Mouse (Mus musculus) forebrain, embryonic 15.5 days (tissue): Measurements from ENCODE around the gene Amph. TPM values are rescaled to one million over a fixed set of nuclear protein-coding genes. Genes with fewer than 3 reads are reported as not detected.
"Not testable (repeated sequence)": the region's sequence is repeated elsewhere in the genome, so short reads cannot be mapped to it uniquely, and the experiment has no call there.

Source experiments
- ATAC-seq: fragments of 200-750 bp; cut with Nextera tagmentation; replicated peaks from 2 replicates; pipeline ENCODE4 v1.8.0; 2017; ENCODE audit warnings: mild to moderate bottlenecking, moderate TSS enrichment, moderate library complexity
- H3K27ac ChIP-seq: fragments of 300-500 bp; sonication (generic); replicated peaks from 2 replicates; pipeline ENCODE4 v1.5.1; 2015; ENCODE audit warnings: mild to moderate bottlenecking, inconsistent platforms
- H3K27me3 ChIP-seq: fragments of 300-500 bp; sonication (generic); 2 replicates; pipeline ENCODE4 v1.6.1; 2015; ENCODE audit warnings: inconsistent platforms
- H3K36me3 ChIP-seq: fragments of 300-500 bp; sonication (generic); 2 replicates; pipeline ENCODE4 v1.6.1; 2015; ENCODE audit warnings: mild to moderate bottlenecking, inconsistent platforms
- H3K4me1 ChIP-seq: fragments of 300-500 bp; sonication (generic); 2 replicates; pipeline ENCODE4 v1.6.1; 2015; ENCODE audit warnings: inconsistent platforms
- H3K4me2 ChIP-seq: fragments of 300-500 bp; sonication (generic); replicated peaks from 2 replicates; pipeline ENCODE4 v1.6.1; 2015; ENCODE audit warnings: mild to moderate bottlenecking, inconsistent platforms
- H3K4me3 ChIP-seq: fragments of 300-500 bp; sonication (generic); 2 replicates; pipeline ENCODE4 v1.5.1; 2015; ENCODE audit warnings: mild to moderate bottlenecking, inconsistent platforms
- H3K9ac ChIP-seq: fragments of 300-500 bp; sonication (generic); replicated peaks from 2 replicates; pipeline ENCODE4 v1.6.1; 2015; ENCODE audit warnings: mild to moderate bottlenecking, inconsistent platforms
- H3K9me3 ChIP-seq: fragments of 300-500 bp; sonication (generic); 2 replicates; pipeline ENCODE4 v1.6.1; 2016; ENCODE audit warnings: inconsistent platforms
- WGBS: fragments of 180-500 bp; shearing (Covaris S2); methylation state at CpG from one replicate; pipeline ENCODE4 v1.1.7; 2015; ENCODE audit warnings: mixed read lengths; 5-methylcytosine and 5-hydroxymethylcytosine counted together
- polyA plus RNA-seq: library from polyadenylated mRNA; unstranded; fragments of >200 nt; fragmentation: Nextera tagmentation; extraction: Ambion mirVana; gene quantifications from 2 replicates; pipeline ENCODE4 v1.2.1, GENCODE M21; 2015

Amph gene
- 33.9 and 38.2 TPM in 2 replicates for polyA plus RNA-seq

DNA sequence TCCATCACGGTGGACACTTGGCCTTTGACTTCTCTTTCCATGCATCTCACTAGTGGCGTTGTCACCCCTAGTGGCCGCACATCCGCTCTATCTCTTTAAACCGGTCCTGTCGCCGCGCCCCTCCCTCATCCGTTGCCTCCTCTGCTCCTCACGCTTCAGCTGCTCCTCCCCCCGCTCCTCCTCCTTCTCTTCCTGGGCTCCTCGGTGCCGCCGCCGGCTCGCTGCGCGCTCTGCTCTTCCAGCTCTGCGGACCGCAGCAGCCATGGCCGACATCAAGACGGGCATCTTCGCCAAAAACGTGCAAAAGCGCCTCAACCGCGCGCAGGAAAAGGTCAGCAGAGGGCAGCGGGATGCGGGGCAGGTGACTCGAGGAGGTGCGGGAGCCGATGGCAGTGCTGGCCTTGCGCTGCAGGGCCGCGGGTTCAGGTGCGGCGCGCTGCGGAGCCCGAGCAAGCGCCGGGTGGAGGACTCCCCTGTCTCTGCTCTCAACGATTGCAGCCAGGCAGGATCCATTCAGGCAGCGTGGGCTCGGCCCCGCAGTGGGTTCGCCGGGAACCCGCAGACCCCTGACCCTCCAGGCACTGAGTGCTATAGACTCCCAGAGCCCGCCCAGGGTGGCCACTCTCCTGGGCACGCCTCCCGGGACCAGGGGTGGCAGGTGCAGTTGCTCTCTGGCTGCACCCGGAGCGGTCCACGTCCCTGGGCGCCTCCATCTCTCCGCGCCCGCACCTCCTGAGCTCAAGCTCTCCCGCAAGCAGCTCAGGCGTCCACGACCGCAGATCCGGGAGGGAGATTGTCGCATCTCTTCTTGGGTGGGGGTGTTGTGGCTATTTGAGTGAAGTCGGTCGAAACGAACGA is at the start of gene Amph:
Amph (plus strand) TSS at position 35 of the 858 bp plus-strand sequence.
- Histone ChIP-seq H3K4me2 (peak within 1 kb of the TSS; percentile 83), H3K9ac (peak within 1 kb of the TSS; percentile 67), H3K36me3 (no peaks in the 10 kb centered on the region), H3K27me3 (no peaks in the 10 kb centered on the region), H3K27ac (peak within 1 kb of the TSS; percentile 74), H3K4me1 (peaks cover 21% of the 10 kb centered on the region), H3K4me3 (peak within 1 kb of the TSS; percentile 75), H3K9me3 (no peaks in the 10 kb centered on the region)
- peak; percentile 99 for ATAC-seq
- WGBS, result under 1% methylated on average over 69 of the region's 70 CpGs

DNA sequence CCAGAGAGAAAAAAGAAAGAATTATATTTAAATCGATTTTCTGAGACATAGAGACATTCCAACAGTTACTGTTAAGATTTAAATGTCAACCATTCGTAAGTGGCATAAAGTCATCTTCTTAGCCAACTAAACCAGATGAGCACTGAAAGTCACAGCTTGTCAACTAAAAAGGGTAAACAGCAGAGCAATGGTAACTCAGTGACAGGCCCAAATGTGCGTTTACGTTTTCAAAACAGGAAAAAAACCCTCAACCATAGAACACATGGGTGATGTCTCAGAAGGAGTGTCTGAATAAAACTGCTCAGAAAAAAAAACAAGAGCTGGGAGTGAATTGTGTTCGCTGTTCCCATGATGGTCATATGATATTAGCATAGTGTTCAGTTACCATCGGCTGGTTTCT is 44.4 kb upstream of the Amph start:
- Histone ChIP-seq H3K4me1 (no peaks in the 10 kb centered on the region), H3K36me3 (no peaks in the 10 kb centered on the region), H3K4me3 (no peak overlapping the region), H3K27ac (no peak overlapping the region), H3K4me2 (no peak overlapping the region), H3K9me3 (no peaks in the 10 kb centered on the region), H3K27me3 (no peaks in the 10 kb centered on the region), H3K9ac (no peak overlapping the region)
- ATAC-seq, result no peak
- WGBS, result 80% methylated on average over 6 of the region's 6 CpGs

DNA sequence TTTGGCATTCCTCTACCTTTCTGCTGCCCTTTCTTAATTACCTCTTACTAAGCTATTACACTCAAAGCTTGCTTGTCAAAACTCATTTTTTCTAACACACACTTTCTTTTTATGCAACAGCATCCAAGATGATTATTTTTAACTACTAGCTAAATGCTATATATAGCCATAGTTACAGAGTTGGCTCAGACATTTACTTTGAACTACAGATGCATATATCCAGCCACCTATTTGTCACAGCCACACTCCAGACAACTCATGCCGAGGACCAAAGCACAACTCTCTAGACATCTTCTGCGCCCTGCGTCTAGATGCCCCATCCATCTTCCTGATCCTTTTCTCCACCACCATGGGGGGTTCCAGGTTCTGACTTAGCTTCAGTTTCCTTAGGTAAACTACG is 33.2 kb upstream of the Amph start:
- no peaks in the 10 kb centered on the region for H3K27me3 ChIP-seq
- WGBS, result 90% methylated on average over 4 of the region's 4 CpGs

DNA sequence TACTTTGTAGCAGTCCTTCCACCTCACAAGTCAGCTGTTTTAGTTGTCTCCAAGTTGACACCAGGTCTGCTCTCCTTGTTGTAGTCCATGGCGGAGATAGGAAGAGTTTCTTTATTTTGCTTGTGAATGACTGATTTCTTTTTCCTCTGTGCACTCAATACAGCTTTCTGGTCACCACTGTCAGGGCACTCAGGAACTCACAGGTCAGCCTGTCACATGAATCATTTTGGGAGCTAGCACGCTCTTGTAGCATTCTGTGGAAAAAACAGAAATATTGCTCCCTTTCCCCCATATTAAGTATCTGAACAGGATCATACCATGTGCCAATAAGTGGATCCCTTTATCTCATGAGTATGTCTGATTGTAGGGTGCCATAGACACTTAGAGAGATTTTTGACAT is 14.8 kb upstream of the Amph start:
- not testable (repeated sequence) for ATAC-seq, H3K4me2 ChIP-seq
- WGBS, result 64% methylated on average over 1 of the region's 2 CpGs

More for the DNA sequence above, 33.2 kb upstream of the Amph start:
- no peaks in the 10 kb centered on the region for H3K4me1 ChIP-seq
- H3K4me3 ChIP-seq, result no peak overlapping the region
- no peak overlapping the region for H3K27ac ChIP-seq
- H3K36me3 ChIP-seq, result no peaks in the 10 kb centered on the region
- no peak overlapping the region for H3K4me2 ChIP-seq
- H3K9ac ChIP-seq, result no peak overlapping the region
- H3K9me3 ChIP-seq, result no peaks in the 10 kb centered on the region
- ATAC-seq, result no peak

DNA sequence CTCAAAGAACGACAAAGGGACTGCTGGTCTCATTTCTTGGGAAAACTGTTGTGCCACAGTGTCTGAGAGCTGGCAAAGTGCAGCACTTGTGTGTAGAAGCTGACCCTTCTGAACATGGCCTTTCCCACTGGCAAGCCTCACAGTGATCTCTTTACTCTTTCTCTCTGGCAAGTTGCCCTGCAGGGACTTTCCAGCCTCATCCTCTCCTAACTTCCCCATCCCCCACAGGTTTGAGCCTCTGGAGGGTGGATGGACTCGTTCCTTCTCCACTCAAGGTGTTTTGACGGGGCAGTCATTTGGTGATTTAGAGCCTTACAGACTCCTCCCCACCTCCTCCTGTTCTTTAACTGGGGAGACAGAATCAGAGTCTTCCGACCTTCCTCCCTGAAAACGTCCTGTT is 319 bp upstream of the Amph start:
- Histone ChIP-seq H3K4me1 (peaks cover 21% of the 10 kb centered on the region), H3K9ac (peak overlapping the region; percentile 67), H3K27ac (peak overlapping the region; percentile 74; the same call in 1 of the 2 replicates), H3K9me3 (no peaks in the 10 kb centered on the region), H3K4me3 (peak overlapping the region; percentile 75), H3K27me3 (no peaks in the 10 kb centered on the region), H3K36me3 (no peaks in the 10 kb centered on the region), H3K4me2 (peak overlapping the region; percentile 83)
- 16% methylated on average over 5 of the region's 5 CpGs for WGBS
- no peak; the same call in 1 of the 2 replicates for ATAC-seq

More for the DNA sequence above, 14.8 kb upstream of the Amph start:
- not testable (repeated sequence) for H3K4me1 ChIP-seq, H3K9ac ChIP-seq, H3K36me3 ChIP-seq, H3K27ac ChIP-seq, H3K9me3 ChIP-seq, H3K4me3 ChIP-seq, H3K27me3 ChIP-seq

DNA sequence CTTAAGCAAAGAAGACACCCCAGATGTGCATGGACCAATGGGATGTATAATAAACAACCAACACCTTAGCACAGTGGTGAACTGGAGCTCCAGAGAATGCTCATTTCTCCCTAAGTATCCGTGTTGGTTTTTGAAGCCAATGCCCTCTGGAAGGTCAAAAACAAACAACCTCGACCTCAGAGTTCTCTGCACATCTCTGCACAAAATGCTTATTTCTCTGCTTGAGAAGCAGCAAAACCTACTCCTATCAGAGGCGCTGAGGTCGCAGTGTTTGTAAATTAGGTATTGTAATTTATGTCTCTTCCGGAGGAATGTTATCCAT is 985 bp downstream of the Amph start:
- no peaks in the 10 kb centered on the region for H3K27me3 ChIP-seq
- no peaks in the 10 kb centered on the region for H3K9me3 ChIP-seq
- no peaks in the 10 kb centered on the region for H3K36me3 ChIP-seq
- H3K4me1 ChIP-seq, result peaks cover 21% of the 10 kb centered on the region
- 8% methylated on average over 5 of the region's 5 CpGs for WGBS
- peak overlapping the region; percentile 67 for H3K9ac ChIP-seq
- no peak; the same call in 1 of the 2 replicates for ATAC-seq
- peak overlapping the region; percentile 83 for H3K4me2 ChIP-seq
- peak overlapping the region; percentile 74 for H3K27ac ChIP-seq
- H3K4me3 ChIP-seq, result peak overlapping the region; percentile 75

DNA sequence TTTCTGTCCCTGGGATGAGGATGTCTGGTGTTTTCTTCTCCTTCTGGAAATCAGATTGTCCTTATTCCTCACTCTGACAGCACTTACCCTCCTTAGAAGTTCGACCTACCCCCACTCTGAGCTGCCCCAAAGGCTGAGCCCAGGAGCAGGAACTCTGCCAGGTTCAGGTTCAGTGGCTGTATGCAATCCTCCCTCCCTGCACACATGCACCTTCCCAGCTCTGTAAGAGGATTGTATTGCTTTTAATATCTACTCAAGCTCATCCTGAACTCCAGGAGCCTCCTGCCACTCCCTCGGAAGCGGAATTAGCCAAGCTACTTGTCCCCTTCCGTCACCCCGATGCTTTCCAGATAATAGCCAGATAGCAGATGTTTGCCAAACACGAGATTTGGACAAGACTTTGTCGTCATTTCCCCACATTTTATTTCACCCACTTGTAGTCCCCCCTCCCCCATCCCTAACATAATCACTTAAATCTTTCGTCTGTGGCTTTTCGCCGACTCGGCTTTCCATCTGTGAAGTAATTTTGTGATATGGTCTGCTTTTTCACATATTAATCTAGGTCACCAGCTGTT is 1.7 kb downstream of the Amph start:
- Histone ChIP-seq H3K4me1 (peaks cover 21% of the 10 kb centered on the region), H3K4me3 (peak overlapping the region; percentile 75), H3K27me3 (no peaks in the 10 kb centered on the region), H3K4me2 (peak overlapping the region; percentile 83), H3K27ac (no peak overlapping the region), H3K36me3 (no peaks in the 10 kb centered on the region), H3K9me3 (no peaks in the 10 kb centered on the region), H3K9ac (peak overlapping the region; percentile 11)
- ATAC-seq, result no peak
- WGBS, result 57% methylated on average over 11 of the region's 11 CpGs

DNA sequence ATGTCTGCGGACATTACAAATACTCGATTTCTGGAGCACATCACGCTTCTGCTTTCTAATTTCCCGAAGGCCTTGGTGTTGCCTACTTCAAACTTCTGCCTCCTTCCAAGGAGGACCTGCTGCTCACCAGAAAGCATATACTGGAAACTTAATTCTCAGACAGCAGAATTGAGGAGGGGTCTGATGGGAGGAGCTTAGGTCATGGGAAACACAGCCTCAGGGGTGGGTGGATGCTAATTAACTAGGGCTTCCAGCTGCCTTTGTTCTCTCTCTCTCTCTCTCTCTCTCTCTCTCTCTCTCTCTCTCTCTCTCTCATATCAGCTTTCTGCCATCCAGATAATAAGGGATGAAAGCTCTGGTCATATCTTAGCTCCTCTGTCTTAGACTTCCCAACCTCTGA is 5.6 kb downstream of the Amph start:
- Histone ChIP-seq H3K9ac (no peak overlapping the region), H3K4me2 (no peak overlapping the region), H3K4me1 (peaks cover 19% of the 10 kb centered on the region; the same call in 1 of the 2 replicates), H3K4me3 (no peak overlapping the region), H3K27ac (no peak overlapping the region), H3K36me3 (no peaks in the 10 kb centered on the region), H3K9me3 (no peaks in the 10 kb centered on the region), H3K27me3 (no peaks in the 10 kb centered on the region)
- ATAC-seq, result no peak
- WGBS, result 75% methylated on average over 4 of the region's 4 CpGs

DNA sequence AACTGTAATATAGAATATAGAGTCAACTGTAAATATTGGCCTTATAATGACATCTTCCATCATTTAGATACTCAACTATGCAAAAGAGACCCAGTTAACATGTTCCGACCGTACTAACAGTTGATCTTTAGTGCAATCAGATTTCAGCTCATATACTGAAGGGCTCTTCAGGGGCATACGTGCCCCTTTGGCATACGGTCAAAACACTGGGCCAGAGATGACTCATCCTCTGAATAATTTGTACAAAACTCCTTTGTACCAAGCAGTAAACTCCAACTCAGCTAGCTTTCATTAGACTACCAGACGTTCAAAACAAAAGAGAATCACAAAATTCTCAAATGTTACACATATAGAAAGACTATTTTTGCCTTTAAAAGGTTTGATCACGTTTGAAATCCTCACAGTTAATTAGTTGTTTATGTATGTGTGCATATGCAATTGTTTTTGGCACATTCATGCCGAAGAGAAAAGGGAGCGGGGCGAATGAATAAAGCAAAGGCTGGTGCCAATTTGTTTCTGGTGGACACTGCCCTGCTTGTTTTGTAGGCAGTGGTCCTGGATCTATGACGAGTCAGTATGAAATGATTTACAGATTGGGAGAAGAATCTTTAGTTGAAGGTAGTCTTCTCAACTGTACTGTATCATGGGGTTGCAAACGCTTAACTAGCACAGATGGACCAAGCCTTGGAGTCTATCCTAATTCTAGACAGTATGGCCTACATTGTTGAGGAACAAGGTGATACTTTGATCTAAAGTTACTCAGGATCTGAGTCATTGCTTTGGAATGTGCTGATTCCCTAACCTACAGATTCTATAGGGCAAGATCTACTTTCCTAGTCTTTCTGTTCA is 8.3 kb downstream of the Amph start:
- H3K9me3 ChIP-seq, result no peaks in the 10 kb centered on the region
- H3K27ac ChIP-seq, result no peak overlapping the region
- no peak overlapping the region for H3K4me3 ChIP-seq
- no peaks in the 10 kb centered on the region for H3K36me3 ChIP-seq
- no peak overlapping the region for H3K9ac ChIP-seq
- WGBS, result 42% methylated on average over 11 of the region's 11 CpGs
- no peaks in the 10 kb centered on the region for H3K27me3 ChIP-seq
- ATAC-seq, result no peak; the same call in 1 of the 2 replicates
- H3K4me2 ChIP-seq, result no peak overlapping the region
- H3K4me1 ChIP-seq, result peaks cover 4% of the 10 kb centered on the region; the same call in 1 of the 2 replicates

DNA sequence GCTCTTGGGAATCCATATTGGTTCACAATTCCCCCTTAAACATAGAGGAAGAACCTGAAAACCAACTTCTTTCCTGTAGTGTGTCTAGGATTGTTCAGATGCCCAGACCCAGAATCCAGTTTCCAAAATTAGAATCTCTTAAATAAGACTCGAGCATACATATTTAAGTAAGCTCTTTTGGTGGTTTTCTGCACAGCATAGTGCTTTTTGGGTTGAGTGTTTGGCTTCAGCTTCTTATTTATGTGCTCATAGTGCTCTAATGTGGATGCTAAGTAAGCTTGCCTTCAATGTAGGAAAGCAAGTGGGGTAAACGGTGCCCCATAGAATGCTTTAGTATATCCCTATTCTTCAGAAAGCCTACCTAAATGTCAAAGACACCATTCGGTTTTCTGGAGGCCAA is 9.0 kb downstream of the Amph start:
- no peak for ATAC-seq
- 88% methylated on average over 3 of the region's 3 CpGs for WGBS
- Histone ChIP-seq H3K27ac (no peak overlapping the region), H3K9me3 (no peaks in the 10 kb centered on the region), H3K4me2 (no peak overlapping the region), H3K9ac (no peak overlapping the region), H3K36me3 (no peaks in the 10 kb centered on the region), H3K27me3 (no peaks in the 10 kb centered on the region), H3K4me3 (no peak overlapping the region), H3K4me1 (peaks cover 4% of the 10 kb centered on the region; the same call in 1 of the 2 replicates)

DNA sequence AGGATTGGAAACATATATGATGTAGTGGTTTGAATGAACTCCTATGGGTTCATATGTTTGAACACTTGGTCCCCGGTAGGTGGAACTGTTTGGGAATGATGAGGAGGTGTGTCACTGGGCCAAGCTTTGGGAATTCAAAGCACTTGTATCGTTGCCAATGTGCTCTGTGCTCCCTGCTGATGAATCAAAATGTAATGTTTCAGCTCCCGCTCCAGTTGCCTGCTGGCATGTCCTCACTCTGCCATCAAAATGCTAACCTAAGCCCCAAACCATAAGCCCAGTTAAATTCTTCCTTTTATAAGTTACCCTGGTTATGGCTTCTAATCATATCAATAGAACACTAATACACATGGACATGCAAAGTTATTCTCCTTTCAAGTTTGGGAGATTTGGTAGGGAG is 24.6 kb downstream of the Amph start:
- H3K36me3 ChIP-seq, result no peaks in the 10 kb centered on the region
- H3K27ac ChIP-seq, result no peak overlapping the region
- no peaks in the 10 kb centered on the region for H3K27me3 ChIP-seq
- no peak overlapping the region for H3K4me2 ChIP-seq
- no peak overlapping the region for H3K9ac ChIP-seq
- H3K4me3 ChIP-seq, result no peak overlapping the region
- no peaks in the 10 kb centered on the region for H3K4me1 ChIP-seq
- WGBS, result 85% methylated on average over 3 of the region's 3 CpGs
- ATAC-seq, result no peak
- no peaks in the 10 kb centered on the region for H3K9me3 ChIP-seq

DNA sequence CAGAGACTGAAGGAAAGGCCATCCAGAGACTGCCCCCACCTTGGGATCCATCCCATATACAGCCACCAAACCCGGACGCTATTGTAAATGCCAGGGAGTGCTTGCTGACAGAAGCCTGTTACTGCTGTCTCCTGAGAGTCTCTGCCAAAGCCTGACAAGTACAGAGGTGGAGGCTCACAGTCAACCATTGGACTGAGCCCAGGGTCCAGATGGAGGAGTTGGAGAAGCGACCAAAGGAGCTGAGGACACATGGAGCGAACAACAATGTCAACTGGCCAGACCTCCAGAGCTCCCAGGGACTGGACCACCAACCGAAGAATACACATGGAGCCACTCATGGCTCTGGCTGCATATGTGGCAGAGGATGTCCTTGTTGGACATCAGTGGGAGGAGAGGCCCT is 26.3 kb downstream of the Amph start:
- H3K36me3 ChIP-seq, result no peaks in the 10 kb centered on the region
- H3K9ac ChIP-seq, result no peak overlapping the region
- no peak overlapping the region for H3K27ac ChIP-seq
- no peak overlapping the region for H3K4me3 ChIP-seq
- no peak overlapping the region for H3K4me2 ChIP-seq
- H3K4me1 ChIP-seq, result no peaks in the 10 kb centered on the region
- WGBS, result 92% methylated on average over 5 of the region's 5 CpGs
- ATAC-seq, result no peak
- H3K27me3 ChIP-seq, result no peaks in the 10 kb centered on the region
- no peaks in the 10 kb centered on the region for H3K9me3 ChIP-seq
